Mouse (Mus musculus) heart, adult 9 months (tissue): ENCODE data around the gene Prkn.

Source experiments
- DNase-seq, 2 experiments: peaks; one replicate each; pipeline ENCODE4 v3.0.0; 2022; ENCODE audit warnings: low spot score in 2 of 2

The Prkn gene

DNA sequence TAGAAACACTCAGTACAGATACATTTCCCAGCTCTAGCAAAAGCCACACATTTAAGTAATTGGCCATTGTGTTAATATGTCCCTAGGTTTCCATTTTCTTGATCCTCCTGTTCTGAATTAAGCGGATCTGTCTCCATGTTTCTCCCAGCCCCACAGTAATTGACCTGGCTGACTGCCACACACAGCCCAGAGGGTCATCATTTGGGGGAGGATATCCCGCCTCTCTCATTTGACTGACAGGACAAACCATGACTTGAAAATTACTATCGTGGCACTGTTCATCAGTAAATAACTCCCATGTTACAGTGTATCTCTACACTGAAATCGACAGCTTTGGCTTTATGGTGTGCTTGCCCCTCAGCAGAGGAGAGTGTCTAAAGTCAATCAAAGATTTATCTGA is 146.9 kb downstream of the Prkn start:
- DNase-seq = no peak

DNA sequence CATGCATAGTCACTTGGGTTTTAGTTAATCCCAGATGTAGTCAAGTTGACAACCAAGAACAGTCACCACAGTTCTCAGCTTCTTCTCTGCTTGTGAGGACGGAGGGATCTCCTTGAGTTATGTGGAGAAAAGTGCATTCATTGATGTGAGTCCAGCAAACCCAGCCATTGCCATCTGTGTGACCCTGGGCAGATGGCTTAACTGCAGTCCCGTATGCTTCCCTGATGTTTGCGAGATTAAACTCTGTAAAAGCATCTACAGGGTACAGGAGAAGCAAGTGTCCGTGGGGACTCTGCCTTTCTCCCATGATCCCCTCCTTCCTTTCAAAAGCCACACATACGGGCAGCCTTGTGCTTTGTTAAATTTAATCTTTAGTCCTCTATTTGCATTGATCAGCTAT is 157.1 kb downstream of the Prkn start:
- DNase-seq = no peak

DNA sequence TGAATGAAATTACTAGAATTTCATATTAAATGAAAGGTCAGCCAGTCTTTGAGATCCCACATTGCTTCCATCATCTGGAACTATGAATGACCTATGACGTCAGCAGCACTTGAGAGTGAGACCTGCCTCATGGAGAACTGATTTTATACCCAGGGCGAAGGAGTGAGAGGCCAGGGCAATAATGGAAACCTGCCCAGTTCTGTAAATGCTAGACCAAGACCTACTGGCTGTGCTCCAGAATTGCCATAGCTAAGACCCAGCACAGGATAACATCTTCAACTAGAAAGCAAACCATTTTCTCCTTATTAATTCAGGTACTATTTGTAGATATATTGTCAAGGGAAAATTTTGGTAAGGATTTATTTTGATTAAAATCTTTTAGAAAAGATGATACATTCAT is 183.2 kb downstream of the Prkn start:
- DNase-seq = no peak

DNA sequence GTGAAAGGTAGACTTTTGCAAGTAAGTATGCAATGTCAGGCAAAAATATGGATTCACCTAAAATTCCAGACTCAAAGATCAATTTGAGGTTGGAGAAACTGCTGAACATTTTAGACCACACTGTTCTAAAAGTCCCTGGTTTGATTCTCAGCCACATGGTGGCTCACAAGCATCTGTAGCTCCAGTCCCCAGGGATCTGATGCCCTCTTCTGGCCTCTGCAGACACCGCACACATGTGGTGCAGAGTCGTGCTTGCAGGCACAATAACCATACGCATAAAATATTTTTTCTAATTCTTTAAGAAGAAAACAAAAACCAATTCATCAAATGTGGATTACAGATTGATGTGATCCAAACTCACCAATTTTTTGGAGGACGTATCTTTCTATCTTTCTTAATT is 189.2 kb downstream of the Prkn start:
- no peak for DNase-seq

GRCm38 (mm10) chr17:11030936-11031335 is 190.8 kb downstream of the Prkn start:
- DNase-seq = no peak

GRCm38 (mm10) chr17:11032366-11032765 is 192.2 kb downstream of the Prkn start:
- DNase-seq = no peak

- no peak for DNase-seq
Measured at GRCm38 (mm10) chr17:11033594-11033993, 193.4 kb downstream of the Prkn start.

GRCm38 (mm10) chr17:11038272-11038671 is 198.1 kb downstream of the Prkn start:
- DNase-seq = no peak

DNA sequence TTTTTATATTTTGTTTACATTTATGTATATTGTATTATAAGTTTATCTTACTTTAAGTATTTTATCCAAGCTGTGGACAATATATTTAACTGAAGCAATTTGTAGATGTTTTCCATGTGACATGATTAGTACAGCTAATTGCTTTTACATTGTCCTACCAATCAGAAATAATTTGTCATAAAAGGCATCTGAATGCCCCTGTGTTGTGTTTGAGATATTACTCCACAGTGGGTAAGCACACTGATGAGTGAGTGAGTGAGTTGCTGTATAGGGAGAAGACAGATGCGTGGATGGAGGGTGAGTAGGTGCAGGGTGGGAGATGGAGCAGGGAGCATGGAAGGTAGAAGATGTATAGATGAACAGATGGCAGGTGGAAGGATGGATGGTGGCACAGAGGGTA is 218.8 kb downstream of the Prkn start:
- DNase-seq = no peak

GRCm38 (mm10) chr17:11067076-11067703 is 227.0 kb downstream of the Prkn start:
- DNase-seq = no peak

- DNase-seq = peak; percentile 35 to 48
Measured at GRCm38 (mm10) chr17:11067704-11068475, 227.7 kb downstream of the Prkn start.

DNA sequence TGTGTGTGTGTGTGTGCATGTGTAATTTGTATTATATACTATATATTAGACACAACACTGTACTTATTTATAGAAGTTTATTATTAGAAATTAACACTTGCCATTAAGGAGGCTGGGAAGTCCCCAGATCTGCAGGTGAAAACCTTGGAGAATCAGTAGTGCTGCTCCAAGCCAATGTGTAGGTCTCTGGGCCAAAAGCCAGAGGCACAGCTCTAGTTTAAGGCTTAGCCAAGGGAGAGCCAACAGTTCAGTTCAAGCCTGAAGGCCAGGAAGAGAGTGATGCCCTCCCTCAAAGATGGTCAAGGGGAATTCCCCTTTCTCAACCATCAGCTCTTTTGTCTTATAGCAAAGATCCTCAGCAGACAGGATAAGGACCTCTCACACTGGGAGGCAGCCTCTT is 230.8 kb downstream of the Prkn start:
- DNase-seq = no peak

GRCm38 (mm10) chr17:11076319-11076903 is 236.2 kb downstream of the Prkn start:
- DNase-seq = no peak

- DNase-seq = no peak
Measured at GRCm38 (mm10) chr17:11086492-11086891, 246.3 kb downstream of the Prkn start.

GRCm38 (mm10) chr17:11087088-11087487 is 246.9 kb downstream of the Prkn start:
- no peak for DNase-seq

DNA sequence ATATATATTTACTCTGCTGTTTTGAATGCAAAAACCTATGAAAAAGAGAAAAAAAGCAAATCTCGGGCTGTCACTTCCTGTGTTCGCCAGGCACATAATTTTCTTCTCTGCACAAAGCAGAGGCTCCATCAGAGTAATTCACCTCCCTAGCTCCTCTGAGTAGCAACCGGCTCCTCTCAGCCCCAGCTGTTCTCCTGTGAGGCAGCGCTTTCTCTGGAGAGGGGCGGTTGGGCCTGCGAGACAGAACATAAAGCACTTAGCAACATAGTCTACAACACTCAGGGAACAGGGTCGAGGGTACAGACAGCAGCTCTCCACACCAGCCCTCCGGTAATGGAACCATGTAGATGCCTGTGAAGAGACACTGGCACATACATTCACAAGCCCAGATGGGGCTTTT is 247.6 kb downstream of the Prkn start:
- DNase-seq = no peak

DNA sequence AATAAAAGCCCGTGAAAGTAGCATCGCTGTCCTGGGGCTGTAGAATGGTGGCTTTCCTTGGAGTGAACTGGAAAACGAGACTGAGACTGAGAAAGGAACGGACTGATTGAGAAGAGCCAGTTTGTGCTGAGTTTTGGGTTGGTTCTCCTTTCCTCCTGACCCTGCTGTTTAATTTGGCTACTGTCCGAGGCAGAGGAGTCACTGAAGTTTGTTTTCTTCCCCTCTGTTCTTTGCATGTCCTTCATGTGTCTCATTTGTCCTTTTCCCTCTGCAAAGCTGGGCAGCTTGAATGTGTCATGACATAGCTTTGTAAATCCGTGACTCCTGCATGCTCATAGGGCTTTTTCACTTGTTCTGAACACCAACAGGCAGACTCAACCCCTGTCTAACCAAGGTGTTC is 249.2 kb downstream of the Prkn start:
- DNase-seq = peak in 1 of 2 experiments; percentile 15

DNA sequence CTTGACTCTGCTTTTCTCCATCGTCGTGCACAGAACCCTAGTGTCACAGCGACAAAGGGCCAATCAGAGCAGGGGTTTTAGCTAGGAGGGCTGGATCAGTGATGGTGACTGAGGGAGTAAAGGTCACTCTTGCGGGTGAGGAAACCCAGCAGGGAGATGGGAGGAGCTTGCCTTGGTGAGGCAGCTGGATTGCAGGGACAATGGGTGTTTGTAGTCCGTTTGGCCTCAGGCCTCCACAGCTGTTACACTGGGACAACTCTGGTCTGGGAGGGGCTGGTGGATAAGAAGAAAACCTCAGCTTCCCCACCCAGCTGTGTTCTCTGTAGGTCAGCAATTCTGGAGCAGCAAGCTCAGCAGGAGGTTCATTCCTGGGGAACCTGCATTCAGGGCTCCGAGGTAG is 252.7 kb downstream of the Prkn start:
- peak; percentile 65 to 75 for DNase-seq

DNA sequence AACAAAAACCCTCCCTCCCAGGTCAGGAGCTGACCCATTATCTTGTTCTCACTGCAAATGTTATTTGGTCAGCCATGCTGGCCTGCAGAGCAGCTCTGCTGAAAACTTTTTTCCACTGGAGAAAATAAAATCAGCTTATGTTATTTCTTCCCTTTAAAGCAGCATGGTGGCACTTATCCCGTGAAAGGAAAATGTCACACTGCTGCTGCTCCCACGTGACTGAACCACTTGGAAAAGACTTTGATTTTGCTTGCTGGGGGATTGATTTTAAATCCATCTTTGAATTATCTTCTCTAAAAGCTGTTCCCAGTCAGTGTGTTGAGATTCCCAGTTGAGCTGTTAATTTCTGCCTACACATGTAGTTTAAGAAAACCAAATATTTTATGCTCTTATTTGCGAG is 253.1 kb downstream of the Prkn start:
- DNase-seq = no peak

DNA sequence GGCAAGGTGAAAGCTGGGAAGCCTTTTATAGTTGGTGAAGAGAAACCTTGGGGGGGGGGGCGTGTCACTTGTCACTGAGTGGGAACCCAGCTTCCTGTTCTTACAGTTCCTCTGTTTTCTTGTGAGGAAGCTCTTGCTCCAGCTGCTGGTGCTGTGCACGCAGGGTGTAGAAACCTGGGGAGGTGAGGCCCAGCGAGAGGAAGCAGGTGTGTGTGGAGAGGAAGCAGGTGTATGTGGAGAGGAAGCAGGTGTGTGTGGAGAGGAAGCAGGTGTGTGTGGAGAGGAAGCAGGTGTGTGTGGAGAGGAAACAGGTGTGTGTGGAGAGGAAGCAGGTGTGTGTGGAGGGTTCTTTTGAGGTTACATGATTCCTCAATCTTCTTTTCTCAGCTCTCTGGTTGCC is 266.8 kb downstream of the Prkn start:
- DNase-seq = no peak

DNA sequence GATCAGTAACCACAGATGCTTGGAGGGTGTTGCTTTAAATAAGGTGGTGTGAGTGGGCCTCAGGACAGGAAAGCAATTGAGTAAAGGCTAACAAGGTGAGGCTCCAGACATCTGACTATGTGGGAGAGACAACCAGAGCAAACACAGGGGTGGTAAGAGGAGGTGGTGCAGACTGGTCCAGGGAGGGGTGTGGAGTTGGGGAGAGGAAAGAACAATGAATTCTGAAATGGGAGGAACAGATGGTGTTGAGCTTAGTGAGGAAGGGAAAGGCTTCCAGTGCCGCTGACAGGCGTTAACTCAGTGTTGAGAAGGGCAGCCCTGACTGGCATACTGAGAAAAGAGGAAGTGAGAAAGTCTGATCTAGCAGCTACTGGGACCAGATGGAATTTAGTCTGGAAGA is 267.7 kb downstream of the Prkn start:
- peak in 1 of 2 experiments; percentile 23 for DNase-seq

- DNase-seq = no peak
Measured at GRCm38 (mm10) chr17:11117508-11117907, 277.3 kb downstream of the Prkn start.

DNA sequence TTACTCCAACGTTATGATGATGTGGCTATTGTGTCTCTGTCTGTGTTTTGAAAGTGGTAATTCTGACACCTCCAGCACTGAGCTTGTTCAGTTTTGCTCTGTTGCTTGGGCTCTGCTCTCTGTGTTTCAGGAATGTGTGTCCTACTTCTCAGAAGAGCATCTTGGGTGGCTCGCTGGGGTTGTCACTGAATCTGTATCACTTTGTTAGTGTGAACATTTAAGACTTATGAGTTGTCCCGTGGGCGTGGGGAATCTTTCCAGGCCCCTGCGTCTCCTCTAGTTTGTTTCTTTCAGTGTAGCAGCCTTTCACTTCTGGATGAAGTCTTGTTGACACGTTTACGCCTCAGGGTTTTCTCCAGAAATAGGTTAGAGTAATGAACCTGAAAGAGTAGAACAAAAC is 283.9 kb downstream of the Prkn start:
- DNase-seq = no peak
